Mouse (Mus musculus): ENCODE data around the gene Trmo.

- TF ChIP-seq EP300 (IDR thresholded peaks at IDR 0.05; ENCODE audit: low read depth) = no peak
- no peak for TF ChIP-seq CTCF (IDR thresholded peaks at IDR 0.05; ENCODE audit: low read depth)
These were observed 53.4 kb downstream of the Trmo start for GRCm38 (mm10) chr4:46335846-46336245.
